Mouse (Mus musculus) small intestine, adult 2 months (tissue): Measurements from ENCODE around the gene Wdr5b.

Source experiments
- CTCF ChIP-seq: fragments of 200-500 bp; IDR thresholded peaks from 2 replicates; pipeline ENCODE4 v1.5.1; 2012; ENCODE audit warnings: low read depth, mild to moderate bottlenecking, control low read depth, inconsistent platforms, low read length, moderate library complexity, mixed read lengths; ENCODE audit not compliant: insufficient replicate concordance, insufficient read length; ENCODE audit errors: extremely low read depth
- POLR2A ChIP-seq: fragments of 200-500 bp; IDR thresholded peaks from 2 replicates; pipeline ENCODE4 v1.6.1; 2012; ENCODE audit warnings: low read depth, mild to moderate bottlenecking, control low read depth, inconsistent platforms, low read length, moderate library complexity

- peak; percentile 71; the same call in 1 of the 2 replicates for TF ChIP-seq POLR2A
- peak; percentile 11; the same call in 1 of the 2 replicates for TF ChIP-seq CTCF
Measured at GRCm38 (mm10) chr16:36040640-36041624, at the start of gene Wdr5b.
